Mouse (Mus musculus) kidney, postnatal 36 days (tissue): Measurements from ENCODE around the gene Vmn1r220.
"Not testable (repeated sequence)": the region's sequence is repeated elsewhere in the genome, so short reads cannot be mapped to it uniquely, and the experiment has no call there.

Source experiments
- DNase-seq, 2 experiments: peaks; one replicate each; pipeline ENCODE4 v3.0.0; 2021 to 2022; ENCODE audit warnings: mixed read lengths in 2 of 2

Vmn1r220 gene

GRCm38 (mm10) chr13:23187875-23188274 lies at the start of gene Vmn1r220:
TSS of gene Vmn1r220 (minus strand) at chr13:23187975.
- DNase-seq: no peak

DNA sequence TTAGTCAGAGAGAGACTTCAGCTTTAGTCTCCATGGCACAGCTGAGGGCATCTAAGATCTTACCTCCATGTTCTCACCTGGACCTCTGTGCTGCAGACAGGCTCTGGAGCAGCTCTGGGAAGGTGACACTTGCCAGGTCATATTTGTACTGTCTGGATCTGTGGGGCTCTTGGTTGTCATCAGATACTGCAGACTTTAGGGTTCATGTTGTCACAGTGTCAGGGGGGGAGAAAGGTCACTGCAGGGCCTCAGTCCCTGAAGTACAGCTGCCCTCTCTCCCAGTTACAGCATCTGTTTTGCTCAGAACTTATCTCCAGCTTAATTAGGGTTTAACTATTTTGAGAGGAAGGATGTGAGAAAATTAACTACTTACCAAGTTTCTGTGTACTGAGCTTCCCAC lies 48.1 kb upstream of the Vmn1r220 start, which contains the start of gene Vmn1r222:
Gene Vmn1r222 (minus strand): TSS at position 101 of the 400 bp plus-strand sequence.
- DNase-seq: not testable (repeated sequence)

GRCm38 (mm10) chr13:23213827-23214226 lies 26.1 kb upstream of the Vmn1r220 start, which contains the start of gene Vmn1r221:
TSS of gene Vmn1r221 (plus strand) at chr13:23214127.
- not testable (repeated sequence) for DNase-seq

GRCm38 (mm10) chr13:23203885-23204284 lies 16.1 kb upstream of the Vmn1r220 start:
- DNase-seq: not testable (repeated sequence)

DNA sequence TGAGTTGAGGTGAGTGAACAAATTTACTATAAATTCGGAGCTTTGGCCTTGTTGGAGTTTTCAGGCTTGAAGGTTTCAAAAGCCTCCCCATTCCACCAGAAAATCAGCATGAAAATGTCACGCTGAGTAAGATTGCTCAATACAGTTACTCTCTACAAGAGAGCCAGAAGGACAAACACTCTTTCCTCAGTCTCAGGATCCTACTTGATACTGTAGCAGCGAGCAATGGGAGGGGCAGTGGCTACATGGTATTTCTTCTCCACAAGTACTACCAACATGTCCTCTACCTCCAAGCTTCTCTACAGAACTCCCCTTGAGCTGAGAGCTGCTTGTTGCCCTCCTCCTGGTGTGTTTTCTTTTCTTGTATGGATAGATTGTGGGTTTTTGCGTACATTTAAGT lies 21.3 kb downstream of the Vmn1r220 start:
- not testable (repeated sequence) for DNase-seq

DNA sequence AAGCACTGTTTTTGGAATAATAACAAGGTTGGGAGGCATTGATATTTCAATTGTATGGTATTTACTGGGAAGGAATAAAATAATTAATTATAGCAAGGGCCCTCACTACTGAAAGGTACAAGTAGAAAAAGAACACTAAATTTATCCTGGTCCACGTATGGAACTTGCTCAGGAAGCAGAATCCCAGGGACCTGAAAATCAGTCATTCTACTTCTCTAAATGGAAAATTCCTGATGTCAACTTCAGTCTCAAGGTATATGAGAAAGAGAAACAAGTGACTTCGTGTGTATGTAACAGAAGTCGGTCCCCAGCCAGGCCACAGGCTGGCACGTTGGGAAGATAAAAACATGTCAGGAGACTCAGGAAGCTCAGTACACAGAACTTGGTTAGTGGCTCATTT lies 28.8 kb downstream of the Vmn1r220 start, which contains the start of gene Vmn1r219:
Gene Vmn1r219 (plus strand): TSS at position 301 of the 400 bp plus-strand sequence.
- DNase-seq: no peak

- DNase-seq: peak; percentile 52 to 72
Measured at GRCm38 (mm10) chr13:23157848-23158247, 29.9 kb downstream of the Vmn1r220 start.

DNA sequence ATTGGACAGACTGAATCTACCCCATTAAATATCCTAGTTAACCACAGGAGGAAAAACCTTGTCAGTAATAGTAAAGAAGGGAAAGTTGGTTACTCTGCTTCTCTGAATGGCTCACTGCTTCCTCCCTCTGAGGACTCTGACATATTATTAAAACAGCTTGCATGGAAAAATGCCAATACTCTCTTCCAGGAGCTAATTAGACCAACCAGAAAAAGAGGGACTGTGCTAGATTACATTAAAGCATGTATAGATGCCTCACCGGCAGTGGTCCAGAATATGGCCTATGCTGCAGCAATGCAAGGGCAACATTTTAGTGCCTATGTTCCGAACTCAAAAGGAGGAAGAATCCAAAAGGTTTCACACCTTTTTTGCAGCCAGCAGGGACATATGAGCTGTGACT lies 48.9 kb downstream of the Vmn1r220 start:
- no peak for DNase-seq

DNA sequence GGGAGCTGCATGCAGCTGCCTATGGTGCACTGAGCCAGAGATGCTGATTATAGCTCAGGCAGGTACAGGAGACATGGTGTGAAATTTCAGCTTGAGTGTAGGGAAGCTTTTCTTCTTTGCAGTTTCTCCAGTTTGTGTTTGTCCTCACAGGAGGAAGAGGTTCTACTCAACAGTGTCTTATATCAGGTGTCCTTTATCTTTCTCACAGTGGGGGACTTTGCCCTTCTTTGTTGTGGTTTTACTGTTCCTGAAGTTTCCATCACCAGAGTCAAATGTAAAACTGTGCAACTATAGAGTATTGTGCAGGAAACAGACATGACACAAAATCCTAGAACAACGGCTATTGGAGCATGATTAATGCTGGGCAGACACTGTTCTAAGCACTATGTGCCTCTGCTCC lies 54.3 kb downstream of the Vmn1r220 start:
- no peak for DNase-seq

DNA sequence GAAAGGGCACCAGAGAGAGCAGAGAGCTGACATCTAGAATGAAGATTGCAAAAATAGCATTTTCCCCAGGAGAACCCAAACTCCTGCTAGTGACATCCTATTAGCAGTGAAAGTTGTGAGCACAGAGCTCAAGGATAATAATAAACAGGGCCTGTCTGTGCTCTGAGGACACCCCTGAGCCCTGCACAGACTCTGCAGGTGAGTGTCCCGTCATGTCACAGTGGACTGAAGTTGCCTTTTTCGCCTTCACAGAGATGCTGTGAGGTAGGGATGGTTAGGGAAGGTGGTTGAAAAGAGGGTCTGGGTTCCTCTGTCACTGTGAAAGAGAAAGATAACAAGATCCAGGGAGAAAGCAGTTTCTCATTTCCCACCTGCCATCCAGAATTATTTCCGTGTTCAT lies 54.7 kb downstream of the Vmn1r220 start, which contains the start of gene Vmn1r218:
Gene Vmn1r218 (plus strand): TSS at position 57 of the 400 bp plus-strand sequence.
- no peak for DNase-seq
